Mouse (Mus musculus) gastrocnemius, adult 2 months (tissue): ENCODE data around the gene Zfp954. TPM values are rescaled to one million over a fixed set of nuclear protein-coding genes. Genes with fewer than 3 reads are reported as not detected.
"Not testable (repeated sequence)": the region's sequence is repeated elsewhere in the genome, so short reads cannot be mapped to it uniquely, and the experiment has no call there.

ENCODE experiments used
- DNase-seq: peaks from one replicate; pipeline ENCODE4 v3.0.0; 2022
- H3K27ac ChIP-seq: fragments of 200-600 bp; 2 replicates; pipeline ENCODE4 v1.8.1; 2022; ENCODE audit warnings: mild to moderate bottlenecking
- H3K4me3 ChIP-seq: fragments of 200-600 bp; 2 replicates; pipeline ENCODE4 v1.8.1; 2022; ENCODE audit warnings: mild to moderate bottlenecking, moderate library complexity
- CTCF ChIP-seq: fragments of 200-600 bp; IDR thresholded peaks from 2 replicates; pipeline ENCODE4 v1.8.1; 2022; ENCODE audit warnings: antibody characterized with exemption, mild to moderate bottlenecking, moderate library complexity
- intact Hi-C: fragments of 180-260 bp; cut with DNase I; formaldehyde crosslinking; loops from one replicate; pipeline ENCODE4 v1.15.1; 2025
- long read RNA-seq, 2 experiments: library from polyadenylated mRNA; stranded (forward); transcript quantifications; one replicate each; pipeline ENCODE4 v2.0.0; 2021
- total RNA-seq, 2 experiments: library from RNA; stranded (reverse); gene quantifications; 2 replicates each; pipeline ENCODE4 v1.2.3; 2021

Gene Zfp954
- 1 to 10 TPM; 3.4 to 4.5 TPM for total RNA-seq
- long read RNA-seq, experiment 1, partial matches to known transcripts = 0 of 3 reads
- long read RNA-seq, experiment 1, other reads (novel, unspliced or antisense) = 0 of 3 reads
- long read RNA-seq, experiment 2, transcript Zfp954-201 (5 exons, 2,042 nt) = major isoform, 7 of 8 reads
- long read RNA-seq, experiment 2, partial matches to known transcripts = 1 of 8 reads
- long read RNA-seq, experiment 2, other reads (novel, unspliced or antisense) = 0 of 8 reads

GRCm38 (mm10) chr7:7120921-7121601 lies at the start of gene Zfp954:
Gene Zfp954 (minus strand): TSS chr7:7121488.
- intact Hi-C loops = loop anchor here (5.0 to 10.0 kb wide), 3 partner anchors 51 to 426 kb away; partner anchors contain the start of genes Zfp418 and Zim1
- peak; percentile 46 for TF ChIP-seq CTCF
- peak within 1 kb of the TSS; percentile 80 for H3K4me3 ChIP-seq
- peak; percentile 88 for DNase-seq
- H3K27ac ChIP-seq = peak within 1 kb of the TSS; percentile 86

DNA sequence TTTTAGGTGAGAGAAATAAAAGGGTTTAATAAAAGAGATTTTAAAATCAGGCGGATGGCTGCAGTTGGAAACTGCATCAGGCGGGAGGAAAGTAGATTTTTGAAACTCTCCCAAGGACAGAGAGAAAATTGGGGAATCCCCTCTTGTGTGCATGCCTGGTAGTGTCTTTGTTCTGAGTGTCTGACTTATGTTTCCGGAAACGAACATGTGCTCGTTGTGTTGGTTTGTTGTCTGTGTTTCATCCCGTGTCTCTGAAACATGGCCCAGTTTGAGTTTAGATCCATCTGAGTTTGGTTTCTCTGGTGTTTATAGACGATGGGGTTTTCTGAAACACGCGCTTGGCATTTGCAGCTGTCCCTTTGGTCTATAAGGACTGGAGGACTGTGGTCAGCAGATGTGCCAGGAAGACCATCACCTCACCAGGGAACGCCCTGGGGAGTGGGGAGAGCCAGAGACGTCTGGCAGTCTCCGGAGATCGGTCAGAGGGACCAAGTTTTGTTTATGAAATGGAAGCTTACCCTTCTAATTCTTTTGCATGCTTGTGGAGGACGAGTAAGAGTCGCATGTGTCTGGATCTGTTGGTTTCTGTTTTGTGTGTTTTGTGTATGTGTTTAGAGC lies 24.8 kb upstream of the Zfp954 start:
- H3K4me3 ChIP-seq = no peak overlapping the region
- no peak overlapping the region for H3K27ac ChIP-seq
- no peak for TF ChIP-seq CTCF
- DNase-seq = no peak
- intact Hi-C loops = no loop called here

DNA sequence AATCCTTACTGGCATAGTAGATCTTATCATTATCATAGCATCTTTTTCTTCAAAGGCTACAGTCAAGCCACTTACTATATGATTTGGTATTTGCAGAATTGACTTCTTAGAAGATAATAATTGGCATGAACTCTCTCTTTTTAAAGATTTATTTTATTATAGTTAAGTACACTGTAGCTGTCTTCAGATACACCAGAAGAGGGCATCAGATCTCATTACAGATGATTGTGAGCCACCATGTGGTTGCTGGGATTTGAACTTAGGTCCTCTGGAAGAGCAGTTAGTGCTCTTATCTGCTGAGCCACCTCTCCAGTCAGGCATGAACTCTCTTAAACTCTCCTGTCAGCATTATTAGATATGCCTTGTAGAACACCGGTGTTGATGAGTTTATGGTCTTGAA lies 22.9 kb upstream of the Zfp954 start:
- Histone ChIP-seq H3K4me3 (no peak overlapping the region), H3K27ac (no peak overlapping the region)
- TF ChIP-seq CTCF = no peak
- intact Hi-C loops = no loop called here
- DNase-seq = no peak

DNA sequence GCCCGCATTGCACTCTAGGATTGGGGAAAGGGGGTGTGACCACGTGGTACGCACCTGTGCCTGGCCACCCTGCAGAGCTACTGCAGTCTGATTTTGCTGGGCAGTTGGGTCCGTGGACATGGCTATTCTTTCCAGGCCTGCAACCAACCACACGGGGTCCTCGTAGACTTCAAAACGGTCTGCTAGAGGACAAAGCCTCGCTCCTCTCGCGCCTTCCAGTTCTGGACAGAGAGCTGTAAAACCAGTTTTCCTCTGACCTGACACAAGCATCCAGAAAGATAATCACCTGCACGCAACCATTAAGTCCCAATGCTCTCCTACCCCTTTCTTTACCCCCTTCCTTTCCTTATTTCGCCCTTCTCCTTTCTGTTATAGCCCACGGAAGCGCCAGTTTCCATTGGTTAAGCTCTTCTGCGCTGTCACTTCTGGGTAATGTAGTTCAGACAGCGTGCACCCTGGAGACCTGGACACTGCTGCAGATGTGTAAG lies 15.1 kb upstream of the Zfp954 start, which contains the start of gene Zfp773:
Gene Zfp773, minus strand, starts transcription at position 377 of the 488 bp plus-strand sequence.
- peak within 1 kb of the TSS; percentile 81 for H3K4me3 ChIP-seq
- TF ChIP-seq CTCF = peak; percentile 49
- DNase-seq = peak; percentile 48
- intact Hi-C loops = no loop called here
- H3K27ac ChIP-seq = peak within 1 kb of the TSS; percentile 72

DNA sequence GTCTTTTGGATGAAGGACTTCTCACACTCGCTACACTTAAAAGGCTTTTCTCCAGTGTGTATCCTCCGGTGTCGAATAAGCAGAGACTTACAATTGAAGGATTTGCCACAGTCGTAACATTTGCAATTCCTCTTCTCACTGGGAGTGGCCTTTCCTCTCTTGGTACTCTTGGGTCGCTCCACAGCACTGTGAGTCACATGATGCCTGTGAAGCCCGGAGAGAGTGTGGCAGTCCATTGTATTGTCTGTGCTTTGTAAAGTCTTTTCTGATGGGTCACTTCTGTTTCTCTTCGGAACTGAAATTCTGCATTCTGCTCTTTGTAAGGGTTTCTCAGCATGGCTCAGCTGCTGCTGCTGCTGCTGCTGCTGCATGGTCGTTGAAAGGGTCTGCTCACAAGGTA lies 11.5 kb upstream of the Zfp954 start:
- intact Hi-C loops = no loop called here
- H3K4me3 ChIP-seq = no peak overlapping the region

DNA sequence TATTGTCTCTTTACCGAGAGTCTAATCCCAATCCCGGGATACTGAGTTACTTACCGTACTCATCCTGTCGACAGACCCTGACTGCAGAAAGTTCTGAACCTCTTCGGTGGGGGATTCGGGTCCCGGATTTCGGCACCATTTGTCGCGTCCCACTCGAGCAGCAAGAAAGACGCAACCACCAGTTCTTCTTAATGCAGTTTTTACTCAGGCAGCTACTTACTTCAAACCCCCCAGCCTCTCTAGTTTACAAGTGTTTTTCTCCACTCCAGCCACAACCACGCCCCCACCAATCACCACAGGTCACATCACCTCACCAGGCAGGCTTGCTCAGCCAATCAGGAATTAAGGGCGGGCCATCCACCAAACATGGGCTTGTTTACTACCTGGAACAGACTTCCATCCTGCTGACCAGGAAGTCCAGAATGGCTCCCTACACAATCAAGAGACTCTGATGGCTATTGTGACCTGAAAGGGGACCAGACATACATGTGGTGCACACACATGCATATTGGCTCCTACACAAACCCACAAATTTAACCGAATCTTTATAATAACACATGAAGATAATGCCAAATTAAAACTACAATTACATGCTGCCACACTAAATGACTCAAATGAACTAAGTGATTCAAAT lies 9.3 kb upstream of the Zfp954 start:
- intact Hi-C loops, H3K4me3 ChIP-seq, H3K27ac ChIP-seq, DNase-seq: not testable (repeated sequence)

More for the DNA sequence above, 11.5 kb upstream of the Zfp954 start:
- no peak for DNase-seq
- no peak overlapping the region for H3K27ac ChIP-seq
- TF ChIP-seq CTCF = no peak

DNA sequence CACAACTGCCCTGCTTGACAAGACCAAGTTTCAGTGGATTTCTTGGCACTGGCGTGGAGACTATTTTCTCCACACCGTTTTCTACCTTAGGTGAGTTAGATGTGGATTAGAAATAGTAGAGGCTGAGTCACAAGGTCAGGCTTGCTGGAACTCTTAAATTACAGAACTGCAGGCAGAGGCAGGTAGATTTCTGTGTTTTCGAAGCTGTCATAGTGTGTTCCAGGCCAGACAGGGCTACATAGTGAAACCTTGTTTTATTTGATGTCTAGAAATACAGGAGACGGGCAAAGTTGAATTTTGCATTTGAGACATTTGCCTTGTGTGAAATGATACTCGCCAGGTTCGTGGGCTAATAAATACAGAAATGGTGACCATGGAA lies 303 bp upstream of the Zfp954 start:
- Histone ChIP-seq H3K27ac (peak overlapping the region; percentile 86), H3K4me3 (peak overlapping the region; percentile 80)
- no peak for TF ChIP-seq CTCF
- intact Hi-C loops = loop anchor here (5.0 to 10.0 kb wide), 3 partner anchors 51 to 427 kb away; partner anchors contain the start of genes Zfp418 and Zim1
- no peak for DNase-seq

DNA sequence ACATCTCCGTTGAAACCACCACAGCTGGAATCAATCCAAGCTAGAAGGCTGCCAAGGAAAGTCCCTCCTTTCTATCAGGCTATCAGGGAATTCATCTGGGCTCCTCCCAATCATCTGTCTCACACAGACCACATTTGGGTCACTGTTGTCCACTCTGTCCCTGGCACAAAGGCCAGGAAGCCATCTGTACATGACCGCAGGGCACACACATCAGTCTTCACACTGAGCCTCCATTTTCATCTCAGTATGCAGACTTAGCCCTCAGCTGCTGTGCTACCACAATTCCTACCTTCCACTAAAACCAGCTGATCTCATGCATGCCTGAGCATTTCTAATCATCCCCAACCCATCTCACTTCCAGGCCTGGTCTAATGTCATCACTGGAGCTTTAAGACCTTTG lies 2.8 kb downstream of the Zfp954 start:
- no peak overlapping the region for H3K4me3 ChIP-seq
- H3K27ac ChIP-seq = no peak overlapping the region
- no peak for TF ChIP-seq CTCF
- no peak for DNase-seq
- intact Hi-C loops = no loop called here

DNA sequence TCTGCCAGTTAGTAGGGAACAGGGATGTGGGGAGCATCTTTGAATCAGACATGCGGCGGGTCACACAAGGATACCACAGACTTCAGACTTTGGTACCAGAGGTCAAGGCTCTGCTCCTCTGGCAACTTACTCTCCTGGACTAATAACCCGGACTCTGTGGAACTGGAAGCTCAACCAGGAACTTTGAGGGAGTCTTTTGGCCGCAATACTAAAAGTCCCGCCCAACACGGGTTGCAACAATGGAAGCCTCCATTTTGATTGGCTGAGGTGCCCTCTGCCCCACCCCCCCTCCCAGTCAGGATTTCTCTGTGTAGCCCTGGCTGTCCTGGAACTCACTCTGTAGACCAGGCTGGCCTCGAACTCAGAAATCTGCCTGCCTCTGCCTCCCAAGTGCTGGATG lies 12.8 kb downstream of the Zfp954 start:
- intact Hi-C loops = no loop called here
- Histone ChIP-seq H3K4me3 (no peak overlapping the region), H3K27ac (no peak overlapping the region)
- TF ChIP-seq CTCF = no peak
- no peak for DNase-seq

Other genes starting within 250 kb of the Zfp954 start
- gene Aurkc, start 126.2 kb downstream of the Zfp954 start, total RNA-seq = not detected
- gene Zfp773, start 15.3 kb upstream of the Zfp954 start, total RNA-seq = 1 to 10 TPM in 1 of 2 experiments, under 1 TPM in 1; 0.77 to 1.1 TPM
- gene Zfp418, start 49.8 kb upstream of the Zfp954 start, total RNA-seq = 1 to 10 TPM; 1.6 to 2.8 TPM
- gene Zfp772, start 88.5 kb upstream of the Zfp954 start, total RNA-seq = 1 to 10 TPM; 1.9 to 2.3 TPM
- under 1 TPM in 1 of 2 experiments, not detected in 1; 0.08 TPM for gene Vmn2r29, start 125.8 kb upstream of the Zfp954 start, total RNA-seq
- gene Gm45844, start 156.8 kb upstream of the Zfp954 start, total RNA-seq = 1 to 10 TPM; 1.7 to 4.1 TPM
- gene Clcn4, start 179.4 kb upstream of the Zfp954 start, total RNA-seq = 10 to 100 TPM; 29.9 to 37.1 TPM
- under 1 TPM in 1 of 2 experiments, not detected in 1; 0.05 TPM for gene Vmn2r30, start 216.1 kb upstream of the Zfp954 start, total RNA-seq